ENCODE assay signal across 22 mouse cellular contexts in genomic region chr10:66234370-66234916, GRCm38 (mm10).
A peak's percentile ranks its signal among the peaks of the same experiment; 100 is the strongest.
DNase-seq lines count a peak whose midpoint lies in the region; ATAC-seq and TF ChIP-seq lines count a peak whose summit lies in the region.
"Had no signal": no experiment of that assay in that cellular context is flagged by ENCODE, and none has a peak within 500 bp of the region (broad histone marks: within the 10 kb centered on the region; RNA-seq: fewer than 3 reads in every experiment).

No protein-coding gene starts in this region.

- H3K27me3 ChIP-seq in hindbrain, embryonic 13.5 days, result no peaks in the 10 kb centered on the region
- H3K27me3 ChIP-seq: embryonic facial prominence, embryonic 13.5 days; forebrain, embryonic 12.5 days; heart, embryonic 13.5 days had no signal

- no peaks in the 10 kb centered on the region for H3K4me1 ChIP-seq in hindbrain, embryonic 13.5 days (replicated peaks)
- H3K4me1 ChIP-seq: embryonic facial prominence, embryonic 13.5 days; forebrain, embryonic 12.5 days; heart, embryonic 13.5 days had no signal

- H3K9ac ChIP-seq in hindbrain, embryonic 13.5 days, result no peak overlapping the region
- H3K9ac ChIP-seq: embryonic facial prominence, embryonic 13.5 days; forebrain, embryonic 12.5 days; heart, embryonic 13.5 days had no signal

- no peak overlapping the region for H3K4me3 ChIP-seq in left cerebral cortex, adult 2 months
- H3K4me3 ChIP-seq in hindbrain, embryonic 13.5 days, result no peak overlapping the region
- H3K4me3 ChIP-seq: embryonic facial prominence, embryonic 13.5 days; forebrain, embryonic 12.5 days; gastrocnemius, adult 2 months; heart, embryonic 13.5 days had no signal

- no peak for ATAC-seq in hindbrain, embryonic 13.5 days (ENCODE audit: low FRiP score)
- ATAC-seq: CD4-positive, CD25-positive, alpha-beta regulatory T cell, adult 4 months; hindbrain, embryonic 16.5 days; inflammation-experienced regulatory T-cells, adult 6 months had no signal

- DNase-seq in left cerebral cortex, adult 11 months (ENCODE audit: low spot score), result peak; percentile 4
- DNase-seq in left cerebral cortex, adult 2 months (ENCODE audit: extremely low spot score in 1 of 2, low spot score in 2 of 2), result no peak
- DNase-seq in right cerebral cortex, postnatal 10 days (ENCODE audit: low spot score in 2 of 2), result peak; percentile 17 to 35
- DNase-seq in right cerebral cortex, adult 2 months (ENCODE audit: low spot score in 2 of 2), result no peak
- DNase-seq in brain, embryonic 18.5 days (ENCODE audit: low read depth, low spot score), result peak; percentile 10
- DNase-seq: adrenal gland, postnatal 10 days; B cell, adult 2 months; cerebellum, adult 18-20 months; cerebellum, adult 9-11 months; cerebellum, postnatal 36 days; gastrocnemius, adult 2 months; gastrocnemius, postnatal 36 days; heart, adult 11 months; heart, postnatal 36 days had no signal

- TF ChIP-seq CTCF in left cerebral cortex, adult 2 months (IDR thresholded peaks at IDR 0.05), result no peak

- intact Hi-C loops in left cerebral cortex, adult 2 months (cut with DNase I), result no loop called here

- WGBS in hindbrain, embryonic 13.5 days, result 88% methylated on average over 2 of the region's 2 CpGs

- H3K4me2 ChIP-seq in hindbrain, embryonic 13.5 days, result no peak overlapping the region
- H3K4me2 ChIP-seq: embryonic facial prominence, embryonic 13.5 days; forebrain, embryonic 12.5 days; heart, embryonic 13.5 days had no signal

- no peak overlapping the region for H3K27ac ChIP-seq in left cerebral cortex, adult 2 months
- H3K27ac ChIP-seq in hindbrain, embryonic 13.5 days, result no peak overlapping the region
- H3K27ac ChIP-seq: embryonic facial prominence, embryonic 13.5 days; forebrain, embryonic 12.5 days; gastrocnemius, adult 2 months; heart, embryonic 13.5 days had no signal

- H3K9me3 ChIP-seq in hindbrain, embryonic 13.5 days, result no peaks in the 10 kb centered on the region
- H3K9me3 ChIP-seq: embryonic facial prominence, embryonic 13.5 days; forebrain, embryonic 12.5 days; G1E; heart, embryonic 13.5 days had no signal

- no peaks in the 10 kb centered on the region for H3K36me3 ChIP-seq in hindbrain, embryonic 13.5 days
- H3K36me3 ChIP-seq: embryonic facial prominence, embryonic 13.5 days; forebrain, embryonic 12.5 days; G1E; heart, embryonic 13.5 days had no signal

Comparison
In these comparisons a context has a peak if more than half of its experiments do, and no peak if none do; other contexts are left out.
1. DNase-seq: peak in left cerebral cortex, adult 11 months (single experiment), right cerebral cortex, postnatal 10 days (2 of 2) and brain, embryonic 18.5 days (single experiment); none in left cerebral cortex, adult 2 months (0 of 2) and right cerebral cortex, adult 2 months (0 of 2).